Mouse (Mus musculus) kidney, embryonic 16.5 days (tissue): Measurements from ENCODE around the gene Rasl10a. TPM values are rescaled to one million over a fixed set of nuclear protein-coding genes. Genes with fewer than 3 reads are reported as not detected.
"Not testable (repeated sequence)": the region's sequence is repeated elsewhere in the genome, so short reads cannot be mapped to it uniquely, and the experiment has no call there.

ENCODE experiments used
- ATAC-seq: fragments of 200-750 bp; cut with Nextera tagmentation; 2 replicates; pipeline ENCODE4 v1.8.0; 2017; ENCODE audit warnings: moderate TSS enrichment; ENCODE audit not compliant: low FRiP score, low TSS enrichment
- H3K27ac ChIP-seq: fragments of 300-500 bp; sonication (generic); 2 replicates; pipeline ENCODE4 v1.5.1; 2014; ENCODE audit warnings: low read length
- H3K27me3 ChIP-seq: fragments of 300-500 bp; sonication (generic); 2 replicates; pipeline ENCODE4 v1.6.1; 2014; ENCODE audit warnings: low read length, control low read depth, mixed read lengths; ENCODE audit not compliant: insufficient read depth
- H3K36me3 ChIP-seq: fragments of 300-500 bp; sonication (generic); 2 replicates; pipeline ENCODE4 v1.6.1; 2014; ENCODE audit warnings: low read length, control low read depth, mixed read lengths; ENCODE audit not compliant: insufficient read depth
- H3K4me1 ChIP-seq: fragments of 300-500 bp; sonication (generic); 2 replicates; pipeline ENCODE4 v1.6.1; 2014; ENCODE audit warnings: low read length, control low read depth, mixed read lengths; ENCODE audit not compliant: insufficient read depth
- H3K4me2 ChIP-seq: fragments of 300-500 bp; sonication (generic); replicated peaks from 2 replicates; pipeline ENCODE4 v1.6.1; 2014; ENCODE audit warnings: low read depth, low read length
- H3K4me3 ChIP-seq: fragments of 300-500 bp; sonication (generic); 2 replicates; pipeline ENCODE4 v1.5.1; 2014; ENCODE audit warnings: mild to moderate bottlenecking, low read length
- H3K9ac ChIP-seq: fragments of 300-500 bp; sonication (generic); replicated peaks from 2 replicates; pipeline ENCODE4 v1.6.1; 2014; ENCODE audit warnings: low read length
- H3K9me3 ChIP-seq: fragments of 300-500 bp; sonication (generic); 2 replicates; pipeline ENCODE4 v1.6.1; 2016; ENCODE audit warnings: low read length, control low read depth
- whole genome bisulfite sequencing: fragments of 180-500 bp; shearing (Covaris S2); extraction: QIAGEN DNeasy Blood & Tissue Kit; methylation state at CpG from one replicate; pipeline ENCODE4 v1.1.7; 2014; 5-methylcytosine and 5-hydroxymethylcytosine counted together
- polyA plus RNA-seq: library from polyadenylated mRNA; unstranded; fragments of >200 nt; fragmentation: Nextera tagmentation; extraction: Ambion mirVana; gene quantifications from 2 replicates; pipeline ENCODE4 v1.2.1, GENCODE M21; 2015

Rasl10a gene
- polyA plus RNA-seq, 1 experiment from 2014 or later = 3.0 TPM

DNA sequence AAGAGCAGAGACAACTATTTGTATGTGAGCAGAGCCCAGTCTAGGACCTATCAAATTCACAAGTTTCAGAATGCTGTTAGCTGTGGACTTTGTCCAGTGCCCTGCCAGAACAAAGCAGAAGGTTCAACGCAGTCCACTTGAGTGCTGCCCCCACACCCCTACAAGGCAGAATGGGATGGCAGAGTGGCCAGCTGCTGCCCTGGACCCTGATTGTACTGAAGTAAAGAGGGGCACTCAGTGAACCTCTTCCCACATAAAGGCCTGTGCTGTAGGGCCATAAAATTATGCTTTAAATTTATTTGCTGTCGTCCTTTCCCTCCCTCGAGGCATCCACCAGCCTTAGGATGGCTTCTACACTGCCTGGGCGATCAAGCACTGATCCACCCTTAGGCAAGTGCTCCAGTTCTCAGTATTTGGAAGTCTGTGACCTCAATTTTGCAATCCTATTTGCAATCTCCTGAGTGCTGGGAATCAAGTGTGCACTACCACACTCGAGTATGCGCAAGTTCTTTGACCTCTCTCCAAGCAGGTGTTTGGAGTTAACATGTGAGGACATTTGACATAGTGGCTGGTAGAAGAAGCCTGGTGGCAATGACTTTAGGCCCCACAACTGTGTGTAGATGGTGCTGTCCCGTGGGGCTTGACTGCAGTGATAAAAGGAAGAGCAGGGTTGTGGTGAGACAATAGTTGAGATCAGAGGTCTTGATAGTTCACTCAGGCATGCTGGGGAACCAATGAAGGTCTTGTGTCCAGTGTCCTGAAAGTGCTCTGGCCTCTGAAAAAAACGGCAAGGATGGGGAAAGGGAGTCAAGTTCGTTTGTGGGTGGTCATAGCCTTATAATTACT is 10.4 kb downstream of the Rasl10a start:
- Histone ChIP-seq H3K27ac (no peak overlapping the region), H3K9ac (no peak overlapping the region), H3K4me2 (no peak overlapping the region), H3K9me3 (no peaks in the 10 kb centered on the region), H3K27me3 (no peaks in the 10 kb centered on the region), H3K4me3 (no peak overlapping the region), H3K36me3 (peaks cover 52% of the 10 kb centered on the region), H3K4me1 (peaks cover 18% of the 10 kb centered on the region)
- 83% methylated on average over 9 of the region's 9 CpGs for WGBS
- no peak for ATAC-seq

DNA sequence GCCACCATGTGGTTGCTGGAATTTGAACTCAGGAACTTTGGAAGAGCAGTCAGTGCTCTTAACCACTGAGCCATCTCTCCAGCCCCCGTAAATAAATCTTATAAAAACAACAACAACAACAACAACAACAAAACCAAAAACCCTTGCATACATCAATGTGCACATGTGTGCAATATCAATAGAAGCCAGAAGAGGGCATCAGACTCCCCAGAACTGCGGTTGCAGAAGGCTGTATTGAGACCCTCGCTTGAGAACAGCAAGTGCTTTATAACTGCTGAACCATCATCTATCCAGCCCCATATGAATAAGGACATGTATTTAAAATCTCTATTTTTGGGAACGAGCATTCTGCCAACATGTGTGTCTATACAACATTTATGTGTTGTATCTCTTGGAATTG is 17.0 kb downstream of the Rasl10a start:
- no peaks in the 10 kb centered on the region for H3K27me3 ChIP-seq
- no peak overlapping the region for H3K9ac ChIP-seq
- H3K27ac ChIP-seq = no peak overlapping the region
- H3K4me3 ChIP-seq = no peak overlapping the region
- 73% methylated on average over 4 of the region's 4 CpGs for WGBS
- no peak for ATAC-seq
- no peak overlapping the region for H3K4me2 ChIP-seq
- H3K9me3 ChIP-seq = no peaks in the 10 kb centered on the region
- no peaks in the 10 kb centered on the region for H3K4me1 ChIP-seq
- peaks cover 76% of the 10 kb centered on the region for H3K36me3 ChIP-seq

DNA sequence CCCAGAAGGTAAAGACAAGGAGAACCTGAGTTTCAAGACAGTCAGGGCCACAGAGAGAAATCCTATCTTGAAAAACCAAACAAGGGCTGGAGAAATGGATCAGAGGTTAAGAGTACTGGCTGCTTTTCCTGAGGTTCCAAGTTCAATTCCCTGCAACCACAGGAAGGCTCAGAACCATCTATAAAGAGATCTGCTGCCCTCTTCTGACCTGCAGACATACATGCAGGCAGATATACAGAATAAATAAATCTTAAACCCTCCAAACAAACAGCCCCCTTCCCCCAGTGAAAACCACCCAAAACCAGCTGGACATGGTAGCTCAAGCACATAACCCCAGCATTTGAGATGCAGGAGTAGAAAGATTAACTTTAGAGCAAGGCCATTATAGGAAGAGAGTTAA is 17.8 kb downstream of the Rasl10a start:
- Histone ChIP-seq H3K4me1 (no peaks in the 10 kb centered on the region), H3K36me3 (peaks cover 74% of the 10 kb centered on the region), H3K9me3 (no peaks in the 10 kb centered on the region), H3K4me3 (no peak overlapping the region), H3K9ac (no peak overlapping the region), H3K27ac (no peak overlapping the region), H3K4me2 (no peak overlapping the region), H3K27me3 (no peaks in the 10 kb centered on the region)
- ATAC-seq = no peak

DNA sequence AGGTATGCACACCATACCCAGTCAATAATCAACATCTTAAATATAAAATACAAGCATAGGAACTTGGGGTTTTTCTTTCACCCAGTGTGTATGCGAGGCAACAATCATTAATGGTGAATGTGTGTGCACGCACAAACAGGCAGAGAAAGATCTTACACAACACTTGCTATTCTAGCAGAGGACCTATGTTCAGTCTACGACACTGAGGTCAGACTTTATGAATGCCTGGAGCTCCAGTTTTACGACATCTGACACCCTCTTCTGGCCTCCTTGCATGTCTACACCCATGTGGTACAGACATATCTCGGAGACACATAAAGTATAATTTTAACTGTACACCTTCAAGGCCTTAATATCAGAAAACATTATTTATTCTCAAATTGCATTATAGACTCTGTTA is 18.9 kb downstream of the Rasl10a start:
- not testable (repeated sequence) for H3K9ac ChIP-seq, H3K9me3 ChIP-seq, H3K4me1 ChIP-seq, H3K27me3 ChIP-seq, H3K27ac ChIP-seq, H3K4me2 ChIP-seq, ATAC-seq, H3K4me3 ChIP-seq
- 82% methylated on average over 4 of the region's 5 CpGs for WGBS
- H3K36me3 ChIP-seq = peaks cover 70% of the 10 kb centered on the region

DNA sequence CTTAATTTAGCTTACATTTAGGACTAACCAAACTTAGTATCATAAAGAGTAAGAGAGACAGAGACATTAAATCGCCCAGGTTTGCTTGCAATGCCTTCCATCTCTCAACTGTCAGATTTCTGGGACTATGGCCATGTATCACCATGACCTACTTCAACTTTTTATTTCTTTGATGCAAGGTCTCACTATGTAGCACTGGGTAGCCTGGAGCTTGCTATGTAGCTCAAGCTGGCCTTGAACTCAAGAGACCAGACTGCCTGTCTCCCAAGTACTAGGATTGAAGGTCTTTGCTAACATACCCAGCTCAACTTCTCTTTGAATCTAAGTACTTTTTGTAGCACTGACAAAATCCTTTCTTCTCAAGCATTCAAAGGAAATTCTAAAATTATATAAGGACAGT is 31.2 kb downstream of the Rasl10a start:
- ATAC-seq = no peak
- peaks cover 59% of the 10 kb centered on the region for H3K36me3 ChIP-seq
- H3K9ac ChIP-seq = no peak overlapping the region

DNA sequence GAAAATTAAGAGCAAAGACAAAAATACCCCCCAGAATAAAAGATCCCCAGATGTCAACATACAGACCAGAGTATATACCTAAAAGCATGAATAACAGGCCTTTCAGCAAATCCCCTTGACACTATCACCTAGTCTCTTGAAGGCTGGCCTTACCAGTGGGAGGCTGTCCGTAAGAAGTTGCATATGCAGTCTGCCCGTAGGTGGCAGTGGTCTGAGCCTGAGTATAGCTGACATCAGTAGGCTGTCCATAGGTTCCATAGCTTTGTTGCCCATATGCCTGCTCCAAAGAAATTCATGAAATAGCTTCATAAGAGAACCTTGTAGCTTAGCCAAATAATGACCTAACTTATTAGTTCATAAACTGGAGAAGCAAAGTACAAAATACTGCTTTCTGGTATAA is 33.8 kb downstream of the Rasl10a start:
- H3K4me3 ChIP-seq = no peak overlapping the region
- H3K27ac ChIP-seq = no peak overlapping the region
- H3K9me3 ChIP-seq = no peaks in the 10 kb centered on the region
- peaks cover 19% of the 10 kb centered on the region for H3K4me1 ChIP-seq
- 41% methylated on average over 2 of the region's 2 CpGs for WGBS
- H3K4me2 ChIP-seq = no peak overlapping the region
- H3K27me3 ChIP-seq = no peaks in the 10 kb centered on the region
- H3K9ac ChIP-seq = no peak overlapping the region
- peak; percentile 61; the same call in 1 of the 2 replicates for ATAC-seq
- H3K36me3 ChIP-seq = peaks cover 40% of the 10 kb centered on the region

More for the DNA sequence above, 31.2 kb downstream of the Rasl10a start:
- H3K27ac ChIP-seq = no peak overlapping the region
- WGBS = 92% methylated on average over 1 of the region's 1 CpGs
- H3K4me2 ChIP-seq = no peak overlapping the region
- H3K4me1 ChIP-seq = peaks cover 10% of the 10 kb centered on the region; the same call in 1 of the 2 replicates
- no peaks in the 10 kb centered on the region for H3K9me3 ChIP-seq
- no peak overlapping the region for H3K4me3 ChIP-seq
- no peaks in the 10 kb centered on the region for H3K27me3 ChIP-seq

DNA sequence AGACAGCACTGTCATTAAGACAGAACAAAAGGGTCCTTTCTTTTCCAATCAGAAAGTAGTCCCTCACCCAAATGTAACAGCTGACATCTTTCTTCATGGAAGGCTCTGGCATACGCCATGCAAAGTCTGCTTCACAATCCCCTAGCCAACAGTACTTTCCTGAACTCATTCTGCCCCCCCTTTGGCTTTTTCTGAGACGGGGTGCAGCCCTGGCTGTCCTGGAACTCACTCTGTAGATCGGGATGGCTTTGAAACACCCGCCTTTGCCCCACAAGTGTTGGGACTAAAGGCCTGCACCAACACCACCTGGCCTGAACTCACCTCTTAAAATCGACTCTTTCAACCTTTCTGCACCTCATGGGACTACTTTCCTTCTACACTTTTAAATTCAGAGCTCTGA is 37.9 kb downstream of the Rasl10a start:
- H3K4me2 ChIP-seq = no peak overlapping the region
- no peak for ATAC-seq
- H3K36me3 ChIP-seq = peaks cover 15% of the 10 kb centered on the region
- no peaks in the 10 kb centered on the region for H3K9me3 ChIP-seq
- WGBS = 85% methylated on average over 5 of the region's 5 CpGs
- 0 out of 2 replicates have a peak overlapping the region, but pooled peaks have one; percentile 6 for H3K4me3 ChIP-seq
- 0 out of 2 replicates have a peak overlapping the region, but pooled peaks have one; percentile 20 for H3K9ac ChIP-seq
- H3K4me1 ChIP-seq = peaks cover 33% of the 10 kb centered on the region
- no peak overlapping the region for H3K27ac ChIP-seq
- no peaks in the 10 kb centered on the region for H3K27me3 ChIP-seq

DNA sequence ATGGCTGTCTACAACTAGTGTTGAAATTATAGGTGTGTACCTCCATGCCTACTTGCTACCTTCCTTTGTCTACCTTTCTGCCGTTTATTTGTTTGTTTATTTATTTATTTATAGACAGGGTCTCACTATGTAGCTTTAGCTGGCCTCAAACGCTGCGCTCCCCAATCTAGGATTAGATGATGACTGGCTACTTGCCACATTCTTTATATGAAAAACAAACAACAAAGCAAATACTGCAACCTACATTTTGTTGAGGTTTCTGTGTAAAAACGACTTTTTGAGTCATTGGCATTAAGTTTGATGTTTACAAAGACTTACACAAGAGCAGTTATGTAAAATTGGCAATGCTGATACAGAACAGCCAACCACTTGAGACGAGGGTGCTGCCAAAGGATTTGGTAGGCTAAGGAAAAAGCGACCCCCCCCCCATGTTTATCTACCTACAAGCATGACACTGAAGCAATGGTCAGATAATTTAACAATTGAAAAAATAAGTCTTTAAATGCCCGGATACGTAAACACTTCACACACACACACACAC is 38.6 kb downstream of the Rasl10a start:
- peak overlapping the region; percentile 100 for H3K4me3 ChIP-seq
- peaks cover 10% of the 10 kb centered on the region for H3K36me3 ChIP-seq
- no peaks in the 10 kb centered on the region for H3K9me3 ChIP-seq
- H3K27ac ChIP-seq = no peak overlapping the region
- no peak for ATAC-seq
- peak overlapping the region; percentile 83 for H3K4me2 ChIP-seq
- H3K27me3 ChIP-seq = no peaks in the 10 kb centered on the region
- WGBS = 54% methylated on average over 8 of the region's 8 CpGs
- H3K9ac ChIP-seq = no peak overlapping the region
- peaks cover 37% of the 10 kb centered on the region for H3K4me1 ChIP-seq

DNA sequence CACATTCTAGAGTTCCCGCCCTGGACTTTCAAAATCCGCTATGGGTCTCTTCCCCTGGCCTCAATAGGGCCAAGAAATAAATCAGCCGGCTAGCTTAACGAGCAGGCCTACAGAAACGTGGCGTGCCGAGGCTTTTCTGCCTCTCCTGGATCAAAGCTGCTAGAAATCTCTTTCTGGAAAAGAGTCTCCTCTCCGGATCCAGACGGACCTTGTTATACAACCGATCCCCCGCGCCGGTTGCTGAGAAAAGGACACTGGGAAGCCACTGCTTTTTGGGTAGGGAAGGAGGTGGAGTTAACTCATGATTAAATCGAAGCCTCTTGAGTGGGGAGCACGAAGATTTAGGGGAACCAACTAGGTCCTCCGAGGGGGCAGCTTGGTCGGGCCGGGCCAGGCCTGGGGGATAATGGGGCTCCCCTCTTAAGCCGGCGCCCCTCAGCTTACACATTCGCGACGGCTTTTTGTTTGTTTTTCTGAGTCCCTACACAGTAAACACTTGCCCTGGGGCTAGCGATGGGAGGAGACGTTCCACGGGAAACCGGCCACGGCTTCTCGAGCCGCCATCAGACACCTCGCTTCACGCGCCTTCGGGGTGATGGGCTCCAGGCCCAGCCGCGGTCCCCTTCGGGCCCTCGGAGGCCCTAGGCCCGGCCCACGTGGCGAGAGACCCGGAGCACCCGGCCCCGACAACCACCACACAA is 40.3 kb downstream of the Rasl10a start:
- H3K36me3 ChIP-seq = no peaks in the 10 kb centered on the region
- H3K4me3 ChIP-seq = peak overlapping the region; percentile 100
- peaks cover 37% of the 10 kb centered on the region for H3K4me1 ChIP-seq
- H3K9ac ChIP-seq = peak overlapping the region; percentile 100
- H3K9me3 ChIP-seq = no peaks in the 10 kb centered on the region
- no peaks in the 10 kb centered on the region for H3K27me3 ChIP-seq
- under 1% methylated on average over 43 of the region's 44 CpGs for WGBS
- 0 out of 2 replicates have a peak, but pooled peaks have one; percentile 4 for ATAC-seq
- peak overlapping the region; percentile 99 for H3K27ac ChIP-seq
- H3K4me2 ChIP-seq = peak overlapping the region; percentile 83
